Mouse (Mus musculus): ENCODE data around the gene Crybg2. TPM values are rescaled to one million over a fixed set of nuclear protein-coding genes. Genes with fewer than 3 reads are reported as not detected.
A peak's percentile ranks its signal among the peaks of the same experiment; 100 is the strongest.

The Crybg2 gene
- 4.3 and 4.6 TPM in 2 replicates for polyA plus RNA-seq (2015; fragmentation: Nextera tagmentation; extraction: Ambion mirVana)

GRCm38 (mm10) chr4:134060135-134060865, at the start of gene Crybg2:
Crybg2 (plus strand) TSS chr4:134060815.
- H3K4me3 ChIP-seq, result no peak within 1 kb of the TSS
- no peak for ATAC-seq (ENCODE audit: low FRiP score, low read depth)
- no peak within 1 kb of the TSS for H3K4me2 ChIP-seq
- peaks cover 4% of the 10 kb centered on the region; the same call in 1 of the 2 replicates for H3K27me3 ChIP-seq
- H3K36me3 ChIP-seq, result no peaks in the 10 kb centered on the region
- H3K27ac ChIP-seq (replicated peaks), result no peak within 1 kb of the TSS
- H3K4me1 ChIP-seq (replicated peaks), result no peaks in the 10 kb centered on the region
- no peaks in the 10 kb centered on the region for H3K9me3 ChIP-seq
- 57% methylated on average over 28 of the region's 28 CpGs for WGBS
- no peak within 1 kb of the TSS for H3K9ac ChIP-seq

DNA sequence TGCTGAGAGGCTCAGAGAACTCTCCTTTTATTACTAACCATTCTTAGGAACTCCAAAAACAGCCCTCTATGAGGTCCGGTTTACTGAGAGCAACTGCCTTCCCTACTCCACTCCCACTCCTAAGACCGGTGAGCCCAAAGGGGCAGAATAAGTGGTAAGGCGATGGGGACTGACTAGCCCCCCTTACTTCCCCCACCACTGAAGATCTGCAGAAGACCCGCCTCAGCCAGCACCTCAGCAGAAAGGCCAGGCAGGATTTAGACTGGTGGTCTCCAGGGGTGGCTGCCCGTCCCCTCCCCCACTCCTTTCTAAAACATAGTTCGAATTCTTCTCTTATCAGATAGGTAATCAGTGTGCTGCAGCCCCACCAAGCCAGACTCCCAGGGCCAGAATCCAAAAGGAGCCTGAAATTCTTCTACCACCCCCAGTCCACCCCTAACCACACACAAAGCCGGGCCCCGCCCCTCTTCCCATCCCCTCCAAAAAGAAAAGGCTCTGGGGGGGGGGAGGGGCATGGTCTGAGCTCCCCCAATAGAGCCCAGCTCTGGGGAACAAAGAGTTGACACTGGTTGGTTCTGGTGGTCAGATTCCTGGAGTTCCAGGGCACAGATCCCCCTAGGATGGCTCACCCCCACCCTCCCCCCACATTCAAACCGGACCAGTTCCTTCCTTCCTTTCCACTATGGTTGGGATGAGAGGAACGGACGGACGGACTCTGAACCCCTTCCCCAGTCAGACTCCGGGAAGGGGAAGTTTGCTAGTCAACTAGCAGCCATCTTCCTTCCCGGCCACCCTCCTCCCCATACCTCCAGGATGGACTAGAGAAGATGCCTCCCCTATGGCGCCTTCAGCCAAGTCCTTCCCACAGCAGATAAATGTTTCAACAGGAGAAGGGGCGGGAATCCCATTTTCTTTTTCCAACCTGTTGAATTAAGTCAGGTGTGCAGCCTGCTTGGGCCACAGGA, 48.9 kb upstream of the Crybg2 start:
- no peaks in the 10 kb centered on the region for H3K36me3 ChIP-seq
- H3K27ac ChIP-seq (replicated peaks), result no peak overlapping the region
- H3K4me3 ChIP-seq, result no peak overlapping the region
- H3K9ac ChIP-seq, result no peak overlapping the region
- WGBS, result 6% methylated on average over 16 of the region's 16 CpGs
- H3K4me1 ChIP-seq (replicated peaks), result no peaks in the 10 kb centered on the region
- H3K4me2 ChIP-seq, result no peak overlapping the region
- ATAC-seq (ENCODE audit: low FRiP score, low read depth), result no peak
- peaks cover 3% of the 10 kb centered on the region; the same call in 1 of the 2 replicates for H3K27me3 ChIP-seq
- no peaks in the 10 kb centered on the region for H3K9me3 ChIP-seq

- peaks cover 12% of the 10 kb centered on the region for H3K27me3 ChIP-seq
- 49% methylated on average over 12 of the region's 12 CpGs for WGBS
- H3K4me1 ChIP-seq (replicated peaks), result peaks cover 8% of the 10 kb centered on the region
- no peak overlapping the region for H3K4me3 ChIP-seq
- no peaks in the 10 kb centered on the region for H3K9me3 ChIP-seq
- no peak overlapping the region for H3K9ac ChIP-seq
- no peaks in the 10 kb centered on the region for H3K36me3 ChIP-seq
- H3K27ac ChIP-seq (replicated peaks), result no peak overlapping the region
- H3K4me2 ChIP-seq, result no peak overlapping the region
- ATAC-seq (ENCODE audit: low FRiP score, low read depth), result no peak
These were observed 47.6 kb upstream of the Crybg2 start for GRCm38 (mm10) chr4:134012858-134013528.

DNA sequence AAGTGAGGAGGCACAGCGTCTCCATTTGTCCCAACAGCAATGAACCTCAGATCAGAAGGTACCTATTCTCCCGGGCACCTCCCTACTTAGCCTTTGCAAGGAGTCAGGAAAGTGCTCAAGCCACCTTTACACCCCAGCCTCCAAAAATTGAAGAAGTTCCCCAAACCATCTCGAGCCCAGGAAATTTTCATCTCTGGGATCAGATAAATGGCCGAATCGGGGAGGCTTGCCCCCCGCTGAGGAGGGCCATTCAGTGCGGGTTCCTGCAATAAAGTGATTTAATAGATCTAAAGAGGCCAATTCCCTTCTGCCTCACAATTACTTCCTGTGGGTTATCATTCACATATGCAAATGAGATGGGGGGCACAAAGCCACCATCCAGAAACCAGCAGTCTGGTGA, 44.4 kb upstream of the Crybg2 start:
- Histone ChIP-seq H3K9ac (no peak overlapping the region), H3K4me2 (no peak overlapping the region), H3K27ac (replicated peaks) (no peak overlapping the region), H3K27me3 (peaks cover 25% of the 10 kb centered on the region), H3K4me3 (no peak overlapping the region), H3K9me3 (no peaks in the 10 kb centered on the region), H3K36me3 (no peaks in the 10 kb centered on the region), H3K4me1 (replicated peaks) (peaks cover 33% of the 10 kb centered on the region)
- WGBS, result 3% methylated on average over 7 of the region's 7 CpGs
- no peak for ATAC-seq (ENCODE audit: low FRiP score, low read depth)

DNA sequence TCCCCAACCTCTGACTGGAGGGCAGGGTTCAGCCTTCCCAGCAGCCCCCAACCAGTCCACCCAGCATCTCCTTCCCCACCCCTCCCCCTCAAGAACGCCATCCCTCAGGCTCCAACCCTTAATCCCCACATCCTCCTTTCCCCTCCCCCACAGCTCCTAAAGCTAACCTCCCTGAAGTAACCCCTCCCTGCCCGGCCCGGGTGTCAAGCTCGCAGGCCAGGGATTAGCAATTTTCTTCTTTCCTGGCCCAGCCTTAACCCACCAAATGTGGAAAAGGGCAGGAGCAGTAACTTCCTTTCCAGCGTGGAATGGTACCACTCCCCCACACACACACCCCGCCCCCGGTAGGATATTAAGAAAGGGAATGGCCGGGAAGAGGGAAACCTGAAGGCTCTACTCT, 43.8 kb upstream of the Crybg2 start:
- no peaks in the 10 kb centered on the region for H3K36me3 ChIP-seq
- H3K4me2 ChIP-seq, result peak overlapping the region; percentile 62; the same call in 1 of the 2 replicates
- no peak for ATAC-seq (ENCODE audit: low FRiP score, low read depth)
- WGBS, result under 1% methylated on average over 8 of the region's 8 CpGs
- peaks cover 33% of the 10 kb centered on the region for H3K4me1 ChIP-seq (replicated peaks)
- peaks cover 25% of the 10 kb centered on the region for H3K27me3 ChIP-seq
- H3K9ac ChIP-seq, result no peak overlapping the region
- H3K27ac ChIP-seq (replicated peaks), result no peak overlapping the region
- H3K4me3 ChIP-seq, result no peak overlapping the region
- no peaks in the 10 kb centered on the region for H3K9me3 ChIP-seq

GRCm38 (mm10) chr4:134017201-134017865, 43.3 kb upstream of the Crybg2 start:
- no peak for ATAC-seq (ENCODE audit: low FRiP score, low read depth)
- H3K9me3 ChIP-seq, result no peaks in the 10 kb centered on the region
- 3% methylated on average over 21 of the region's 21 CpGs for WGBS
- H3K4me1 ChIP-seq (replicated peaks), result peaks cover 33% of the 10 kb centered on the region
- peak overlapping the region; percentile 36 for H3K4me3 ChIP-seq
- peaks cover 25% of the 10 kb centered on the region for H3K27me3 ChIP-seq
- no peaks in the 10 kb centered on the region for H3K36me3 ChIP-seq
- H3K9ac ChIP-seq, result no peak overlapping the region
- H3K27ac ChIP-seq (replicated peaks), result no peak overlapping the region
- peak overlapping the region; percentile 62 for H3K4me2 ChIP-seq

DNA sequence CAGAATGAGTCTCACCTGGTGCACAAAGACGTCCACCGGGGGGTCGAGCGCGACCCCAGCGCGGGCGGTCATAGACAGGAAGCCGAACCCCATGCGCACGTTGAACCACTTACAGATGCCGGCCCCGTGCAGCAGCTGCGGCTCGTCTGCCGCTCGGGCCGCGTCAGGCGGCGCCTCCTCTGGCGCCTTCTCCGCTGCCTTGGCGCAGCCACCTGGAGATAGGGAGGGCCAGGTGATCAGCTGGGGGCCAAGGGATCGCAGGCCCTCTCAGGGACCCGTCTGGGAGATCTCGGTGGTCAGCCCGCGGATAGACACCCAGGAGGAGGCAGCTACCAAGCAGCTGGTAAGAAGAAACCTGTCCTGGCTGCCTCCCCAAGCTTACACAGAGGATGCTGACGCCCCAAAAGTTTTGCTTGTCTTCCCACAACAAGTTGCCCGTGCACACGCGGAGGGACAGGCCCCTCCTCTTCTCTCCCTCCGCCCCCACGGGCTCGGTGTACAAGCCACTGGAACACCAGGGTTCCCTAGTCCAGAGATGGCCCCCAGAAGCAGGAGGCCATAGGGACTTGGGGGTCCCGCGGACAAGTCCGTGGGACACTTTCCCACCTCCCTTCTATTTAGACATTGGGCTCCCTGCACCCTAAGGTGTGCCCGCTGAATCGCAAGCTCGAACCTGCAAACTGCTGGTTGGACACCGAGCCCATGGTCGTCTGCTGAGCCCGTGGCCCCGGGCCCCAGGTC, 42.4 kb upstream of the Crybg2 start:
- Histone ChIP-seq H3K36me3 (no peaks in the 10 kb centered on the region), H3K4me3 (peak overlapping the region; percentile 36), H3K9me3 (no peaks in the 10 kb centered on the region), H3K4me1 (replicated peaks) (peaks cover 33% of the 10 kb centered on the region), H3K4me2 (peak overlapping the region; percentile 62), H3K9ac (0 out of 2 replicates have a peak overlapping the region, but pooled peaks have one; percentile 19), H3K27me3 (peaks cover 25% of the 10 kb centered on the region), H3K27ac (replicated peaks) (no peak overlapping the region)
- ATAC-seq (ENCODE audit: low FRiP score, low read depth), result no peak
- WGBS, result under 1% methylated on average over 46 of the region's 46 CpGs

DNA sequence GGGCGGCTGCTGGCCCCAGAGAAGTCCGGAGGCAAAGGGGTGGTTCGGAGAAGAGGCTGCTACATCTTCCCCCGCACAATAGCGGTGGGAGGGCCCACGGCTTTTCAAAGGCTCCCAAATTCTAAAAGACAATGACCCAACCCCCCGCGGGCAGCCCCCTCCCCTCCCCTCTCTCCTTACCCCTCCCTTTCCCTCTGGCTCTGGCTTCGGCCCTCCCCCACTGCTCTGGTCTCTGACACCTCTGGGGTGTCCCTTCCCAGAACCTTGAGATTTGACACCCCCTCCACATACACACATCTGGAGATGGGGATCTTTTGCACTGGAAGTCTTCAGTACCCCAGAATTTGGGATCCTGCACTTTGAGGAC, 41.9 kb upstream of the Crybg2 start, which contains the start of gene Lin28a:
Gene Lin28a, minus strand, starts transcription at position 63 of the 367 bp plus-strand sequence.
- Histone ChIP-seq H3K9ac (peak within 1 kb of the TSS; percentile 19; the same call in 1 of the 2 replicates), H3K4me3 (peak within 1 kb of the TSS; percentile 36), H3K27ac (replicated peaks) (peak within 1 kb of the TSS; percentile 25), H3K4me1 (replicated peaks) (peaks cover 33% of the 10 kb centered on the region), H3K9me3 (no peaks in the 10 kb centered on the region), H3K4me2 (peak within 1 kb of the TSS; percentile 62), H3K36me3 (no peaks in the 10 kb centered on the region), H3K27me3 (peaks cover 25% of the 10 kb centered on the region)
- WGBS, result 0% methylated on average over 9 of the region's 9 CpGs
- ATAC-seq (ENCODE audit: low FRiP score, low read depth), result no peak

- ATAC-seq (ENCODE audit: low FRiP score, low read depth), result 0 out of 2 replicates have a peak, but pooled peaks have one; percentile 29
- Histone ChIP-seq H3K36me3 (no peaks in the 10 kb centered on the region), H3K4me2 (peak overlapping the region; percentile 62), H3K4me3 (peak overlapping the region; percentile 36), H3K4me1 (replicated peaks) (peaks cover 33% of the 10 kb centered on the region), H3K27me3 (peaks cover 25% of the 10 kb centered on the region), H3K27ac (replicated peaks) (peak overlapping the region; percentile 25; the same call in 1 of the 2 replicates), H3K9ac (no peak overlapping the region), H3K9me3 (no peaks in the 10 kb centered on the region)
- WGBS, result 0% methylated on average over 7 of the region's 10 CpGs
These were observed 41.4 kb upstream of the Crybg2 start for GRCm38 (mm10) chr4:134019210-134019609.

- Histone ChIP-seq H3K4me3 (peak overlapping the region; percentile 36), H3K27ac (replicated peaks) (peak overlapping the region; percentile 25), H3K9me3 (no peaks in the 10 kb centered on the region), H3K9ac (peak overlapping the region; percentile 14; the same call in 1 of the 2 replicates), H3K27me3 (peaks cover 25% of the 10 kb centered on the region), H3K4me2 (peak overlapping the region; percentile 62), H3K4me1 (replicated peaks) (peaks cover 33% of the 10 kb centered on the region), H3K36me3 (no peaks in the 10 kb centered on the region)
- 2% methylated on average over 16 of the region's 16 CpGs for WGBS
- ATAC-seq (ENCODE audit: low FRiP score, low read depth), result peak; percentile 73
These were observed 40.8 kb upstream of the Crybg2 start for GRCm38 (mm10) chr4:134019641-134020351.
